Mouse (Mus musculus) skeletal muscle tissue, adult 2 months (tissue): ENCODE results near the gene Atp6v0e2.

Experiments
- DNase-seq: peaks from one replicate; pipeline ENCODE4 v3.0.0-alpha.2; 2012; ENCODE audit warnings: low read depth, low spot score

Gene Atp6v0e2

GRCm38 (mm10) chr6:48573280-48573679 is 35.9 kb downstream of the Atp6v0e2 start:
- no peak for DNase-seq

GRCm38 (mm10) chr6:48573981-48574380 is 36.6 kb downstream of the Atp6v0e2 start:
- no peak for DNase-seq

- no peak for DNase-seq
Observed at GRCm38 (mm10) chr6:48578736-48579135, 41.3 kb downstream of the Atp6v0e2 start.

GRCm38 (mm10) chr6:48579215-48579648 is 41.8 kb downstream of the Atp6v0e2 start:
- no peak for DNase-seq

GRCm38 (mm10) chr6:48581257-48581656 is 43.8 kb downstream of the Atp6v0e2 start:
- no peak for DNase-seq

- no peak for DNase-seq
Observed at GRCm38 (mm10) chr6:48582037-48582436, 44.6 kb downstream of the Atp6v0e2 start.

- peak; percentile 61 for DNase-seq
Observed at GRCm38 (mm10) chr6:48589194-48589750, 51.9 kb downstream of the Atp6v0e2 start, which contains the start of gene Gm45021. Gm45021 (plus strand) TSS chr6:48589610.
